Mouse (Mus musculus) common myeloid progenitor, adult 5-6 weeks (primary cell): ENCODE measurements around the gene Pus10. TPM values are rescaled to one million over a fixed set of nuclear protein-coding genes. Genes with fewer than 3 reads are reported as not detected.
"Not testable (repeated sequence)": the region's sequence is repeated elsewhere in the genome, so short reads cannot be mapped to it uniquely, and the experiment has no call there.

Source experiments
- ATAC-seq: replicated peaks from 2 replicates; pipeline ENCODE4 v1.8.0; 2016; ENCODE audit warnings: low read depth, mild to moderate bottlenecking, moderate TSS enrichment, inconsistent platforms; ENCODE audit not compliant: poor library complexity, severe bottlenecking
- total RNA-seq: library from RNA; stranded (forward); fragments of 200-1000, 187-1606 nt; gene quantifications from 2 replicates; pipeline ENCODE4 v1.2.3, GENCODE M21; 2017

The Pus10 gene
- total RNA-seq, 1 experiment from 2014 or later, result 73.4 TPM

- ATAC-seq, result no peak
Observed at GRCm38 (mm10) chr11:23746102-23746501, 80.6 kb downstream of the Pus10 start.

GRCm38 (mm10) chr11:23753136-23753710 lies 87.7 kb downstream of the Pus10 start:
- ATAC-seq, result no peak

GRCm38 (mm10) chr11:23754329-23754728 lies 88.9 kb downstream of the Pus10 start:
- no peak for ATAC-seq

GRCm38 (mm10) chr11:23758218-23758617 lies 92.7 kb downstream of the Pus10 start:
- ATAC-seq, result no peak

GRCm38 (mm10) chr11:23762635-23763034 lies 97.2 kb downstream of the Pus10 start:
- peak; percentile 65 for ATAC-seq

GRCm38 (mm10) chr11:23767369-23767768 lies 101.9 kb downstream of the Pus10 start:
- not testable (repeated sequence) for ATAC-seq

GRCm38 (mm10) chr11:23767928-23768327 lies 102.5 kb downstream of the Pus10 start:
- ATAC-seq, result 0 out of 2 replicates have a peak, but pooled peaks have one; percentile 3

- no peak for ATAC-seq
Observed at GRCm38 (mm10) chr11:23769033-23769432, 103.6 kb downstream of the Pus10 start.

GRCm38 (mm10) chr11:23769686-23770509 lies 104.4 kb downstream of the Pus10 start:
- ATAC-seq, result peak; percentile 59

GRCm38 (mm10) chr11:23770510-23770759 lies 105.0 kb downstream of the Pus10 start:
- ATAC-seq, result no peak

GRCm38 (mm10) chr11:23770760-23771506 lies 105.5 kb downstream of the Pus10 start, which contains the start of gene Rel:
Gene Rel (minus strand): TSS chr11:23770970.
- ATAC-seq, result peak; percentile 61

GRCm38 (mm10) chr11:23771507-23772097 lies 106.1 kb downstream of the Pus10 start:
- no peak for ATAC-seq

- ATAC-seq, result no peak
Observed at GRCm38 (mm10) chr11:23772471-23772870, 107.0 kb downstream of the Pus10 start.

GRCm38 (mm10) chr11:23778787-23779201 lies 113.3 kb downstream of the Pus10 start:
- ATAC-seq, result no peak

GRCm38 (mm10) chr11:23782038-23782437 lies 116.6 kb downstream of the Pus10 start:
- peak; percentile 47; the same call in 1 of the 2 replicates for ATAC-seq

Other genes with a start within 250 kb of the Pus10 start
- 43.8 and 63.2 TPM in 2 replicates for gene Ahsa2, start 167.6 kb upstream of the Pus10 start, total RNA-seq
- not detected in 2 replicates for gene 1700093K21Rik, start 144.5 kb upstream of the Pus10 start, total RNA-seq
- gene 0610010F05Rik, start 32.0 kb upstream of the Pus10 start, total RNA-seq, result 43.4 and 75.9 TPM in 2 replicates
- gene Pex13, start 285 bp downstream of the Pus10 start, total RNA-seq, result 16.9 and 23.2 TPM in 2 replicates
- 12.0 and 17.2 TPM in 2 replicates for gene Rel, start 105.3 kb downstream of the Pus10 start, total RNA-seq
- 20.8 and 26.6 TPM in 2 replicates for gene Papolg, start 229.6 kb downstream of the Pus10 start, total RNA-seq